Mouse (Mus musculus) kidney, postnatal 0 days (tissue): ENCODE measurements at regions not wholly inside any gene's neighbourhood (a gene's known extent, or its start where the extent isn't known, plus 50 kb on each side); places are given as distances from the start of the nearest gene placed in this dataset.

Experiments
- ATAC-seq: fragments of 200-750 bp; cut with Nextera tagmentation; replicated peaks from 2 replicates; pipeline ENCODE4 v1.8.0; 2017; ENCODE audit warnings: low read depth, moderate number of reproducible peaks, moderate TSS enrichment, moderate library complexity; ENCODE audit not compliant: low FRiP score
- DNase-seq: peaks from one replicate; pipeline ENCODE4 v3.0.0-alpha.2; 2016; ENCODE audit warnings: low spot score
- H3K27ac ChIP-seq: fragments of 300-500 bp; sonication (generic); 2 replicates; pipeline ENCODE4 v1.5.1; 2014; ENCODE audit warnings: mild to moderate bottlenecking
- H3K27me3 ChIP-seq: fragments of 300-500 bp; sonication (generic); 2 replicates; pipeline ENCODE4 v1.6.1; 2014; ENCODE audit warnings: low read length, mixed read lengths; ENCODE audit not compliant: insufficient read depth
- H3K36me3 ChIP-seq: fragments of 300-500 bp; sonication (generic); 2 replicates; pipeline ENCODE4 v1.6.1; 2014; ENCODE audit warnings: low read length, mixed read lengths; ENCODE audit not compliant: insufficient read depth
- H3K4me1 ChIP-seq: fragments of 300-500 bp; sonication (generic); replicated peaks from 2 replicates; pipeline ENCODE4 v1.6.1; 2014; ENCODE audit warnings: antibody characterized with exemption, low read length, mixed read lengths; ENCODE audit not compliant: insufficient read depth
- H3K4me2 ChIP-seq: fragments of 300-500 bp; sonication (generic); 2 replicates; pipeline ENCODE4 v1.6.1; 2014; ENCODE audit warnings: mild to moderate bottlenecking, low read length, moderate library complexity, mixed read lengths
- H3K4me3 ChIP-seq: fragments of 300-500 bp; sonication (generic); replicated peaks from 2 replicates; pipeline ENCODE4 v1.5.1; 2014; ENCODE audit warnings: low read depth, low read length
- H3K9ac ChIP-seq: fragments of 300-500 bp; sonication (generic); 2 replicates; pipeline ENCODE4 v1.6.1; 2014; ENCODE audit warnings: low read depth, low read length
- H3K9me3 ChIP-seq: fragments of 300-500 bp; sonication (generic); replicated peaks from 2 replicates; pipeline ENCODE4 v1.6.1; 2016; ENCODE audit warnings: low read length, inconsistent platforms, mixed read lengths
- CTCF ChIP-seq: IDR thresholded peaks from 2 replicates; pipeline ENCODE4 v1.5.1; 2016; ENCODE audit warnings: antibody characterized with exemption, low read depth, mild to moderate bottlenecking, moderate library complexity
- WGBS: fragments of 180-500 bp; shearing (Covaris S2); extraction: QIAGEN DNeasy Blood & Tissue Kit; methylation state at CpG from one replicate; pipeline ENCODE4 v1.1.7; 2014; 5-methylcytosine and 5-hydroxymethylcytosine counted together

GRCm38 (mm10) chr14:9267282-9268091 is 601.4 kb upstream of the 4930452B06Rik start:
- H3K27ac ChIP-seq = no peak overlapping the region
- no peaks in the 10 kb centered on the region for H3K27me3 ChIP-seq
- DNase-seq (peak; percentile 9), ATAC-seq (peak; percentile 61; the same call in 1 of the 2 replicates)
- TF ChIP-seq CTCF = no peak
- no peaks in the 10 kb centered on the region for H3K4me1 ChIP-seq
- H3K4me3 ChIP-seq = no peak overlapping the region
- 48% methylated on average over 14 of the region's 14 CpGs for WGBS
- no peak overlapping the region for H3K9ac ChIP-seq
- no peaks in the 10 kb centered on the region for H3K36me3 ChIP-seq
- no peaks in the 10 kb centered on the region for H3K9me3 ChIP-seq
- H3K4me2 ChIP-seq = no peak overlapping the region

- H3K4me3 ChIP-seq = no peak overlapping the region
- TF ChIP-seq CTCF = no peak
- ATAC-seq (no peak), DNase-seq (no peak)
- no peaks in the 10 kb centered on the region for H3K4me1 ChIP-seq
- no peak overlapping the region for H3K27ac ChIP-seq
- H3K27me3 ChIP-seq = no peaks in the 10 kb centered on the region
- H3K9me3 ChIP-seq = no peaks in the 10 kb centered on the region
- H3K36me3 ChIP-seq = no peaks in the 10 kb centered on the region
- 69% methylated on average over 1 of the region's 1 CpGs for WGBS
- H3K4me2 ChIP-seq = no peak overlapping the region
- H3K9ac ChIP-seq = no peak overlapping the region
These were observed 586.0 kb upstream of the 4930452B06Rik start for GRCm38 (mm10) chr14:9252017-9252416.

GRCm38 (mm10) chr14:9245266-9245665 is 579.2 kb upstream of the 4930452B06Rik start:
- TF ChIP-seq CTCF = no peak
- Histone ChIP-seq H3K27ac (no peak overlapping the region), H3K4me1 (no peaks in the 10 kb centered on the region), H3K27me3 (no peaks in the 10 kb centered on the region), H3K4me3 (no peak overlapping the region), H3K4me2 (no peak overlapping the region), H3K9ac (no peak overlapping the region), H3K9me3 (no peaks in the 10 kb centered on the region), H3K36me3 (no peaks in the 10 kb centered on the region)
- WGBS = 38% methylated on average over 1 of the region's 1 CpGs
- ATAC-seq (no peak), DNase-seq (no peak)

- Histone ChIP-seq H3K9me3 (no peaks in the 10 kb centered on the region), H3K4me2 (no peak overlapping the region), H3K4me1 (no peaks in the 10 kb centered on the region), H3K27ac (no peak overlapping the region), H3K9ac (no peak overlapping the region), H3K36me3 (no peaks in the 10 kb centered on the region), H3K27me3 (no peaks in the 10 kb centered on the region), H3K4me3 (no peak overlapping the region)
- DNase-seq (no peak), ATAC-seq (no peak)
- no peak for TF ChIP-seq CTCF
These were observed 577.3 kb upstream of the 4930452B06Rik start for GRCm38 (mm10) chr14:9243336-9243735.

GRCm38 (mm10) chr14:9242118-9242517 is 576.1 kb upstream of the 4930452B06Rik start:
- no peaks in the 10 kb centered on the region for H3K27me3 ChIP-seq
- no peak overlapping the region for H3K9ac ChIP-seq
- H3K36me3 ChIP-seq = no peaks in the 10 kb centered on the region
- no peak for TF ChIP-seq CTCF
- no peaks in the 10 kb centered on the region for H3K9me3 ChIP-seq
- H3K4me1 ChIP-seq = no peaks in the 10 kb centered on the region
- 56% methylated on average over 2 of the region's 2 CpGs for WGBS
- H3K4me2 ChIP-seq = no peak overlapping the region
- DNase-seq (no peak), ATAC-seq (no peak)
- no peak overlapping the region for H3K4me3 ChIP-seq
- no peak overlapping the region for H3K27ac ChIP-seq

GRCm38 (mm10) chr14:9227670-9228069 is 561.6 kb upstream of the 4930452B06Rik start:
- ATAC-seq (no peak), DNase-seq (no peak)
- TF ChIP-seq CTCF = no peak
- no peak overlapping the region for H3K9ac ChIP-seq
- no peak overlapping the region for H3K4me2 ChIP-seq
- H3K4me1 ChIP-seq = no peaks in the 10 kb centered on the region
- H3K27ac ChIP-seq = no peak overlapping the region
- H3K27me3 ChIP-seq = no peaks in the 10 kb centered on the region
- H3K4me3 ChIP-seq = no peak overlapping the region
- H3K36me3 ChIP-seq = no peaks in the 10 kb centered on the region
- no peaks in the 10 kb centered on the region for H3K9me3 ChIP-seq
- WGBS = 78% methylated on average over 6 of the region's 6 CpGs

GRCm38 (mm10) chr14:9200246-9200645 is 534.2 kb upstream of the 4930452B06Rik start:
- Histone ChIP-seq H3K36me3 (no peaks in the 10 kb centered on the region), H3K9ac (no peak overlapping the region), H3K4me3 (no peak overlapping the region), H3K27me3 (no peaks in the 10 kb centered on the region), H3K4me1 (no peaks in the 10 kb centered on the region), H3K27ac (no peak overlapping the region), H3K4me2 (no peak overlapping the region), H3K9me3 (no peaks in the 10 kb centered on the region)
- DNase-seq (no peak), ATAC-seq (no peak)
- WGBS = 79% methylated on average over 2 of the region's 2 CpGs
- TF ChIP-seq CTCF = no peak
